Mouse (Mus musculus) forebrain, embryonic 16.5 days (tissue): Measurements from ENCODE around the gene Rasl11b. TPM values are rescaled to one million over a fixed set of nuclear protein-coding genes. Genes with fewer than 3 reads are reported as not detected.

ENCODE experiments used
- ATAC-seq: fragments of 200-750 bp; cut with Nextera tagmentation; 2 replicates; pipeline ENCODE4 v1.8.0; 2017; ENCODE audit warnings: mild to moderate bottlenecking, moderate library complexity
- H3K27ac ChIP-seq: fragments of 300-500 bp; sonication (generic); 2 replicates; pipeline ENCODE4 v1.5.1; 2014; ENCODE audit warnings: low read length, control low read depth
- H3K27me3 ChIP-seq: fragments of 300-500 bp; sonication (generic); replicated peaks from 2 replicates; pipeline ENCODE4 v1.6.1; 2014; ENCODE audit warnings: low read length; ENCODE audit not compliant: control insufficient read depth, insufficient read depth
- H3K36me3 ChIP-seq: fragments of 300-500 bp; sonication (generic); 2 replicates; pipeline ENCODE4 v1.6.1; 2014; ENCODE audit not compliant: control insufficient read depth, insufficient read depth
- H3K4me1 ChIP-seq: fragments of 300-500 bp; sonication (generic); replicated peaks from 2 replicates; pipeline ENCODE4 v1.6.1; 2014; ENCODE audit warnings: low read length; ENCODE audit not compliant: control insufficient read depth, insufficient read depth
- H3K4me2 ChIP-seq: fragments of 300-500 bp; sonication (generic); 2 replicates; pipeline ENCODE4 v1.6.1; 2014; ENCODE audit warnings: mild to moderate bottlenecking, low read length, control low read depth
- H3K4me3 ChIP-seq: fragments of 300-500 bp; sonication (generic); replicated peaks from 2 replicates; pipeline ENCODE4 v1.5.1; 2014; ENCODE audit warnings: mild to moderate bottlenecking, low read length, control low read depth
- H3K9ac ChIP-seq: fragments of 300-500 bp; sonication (generic); replicated peaks from 2 replicates; pipeline ENCODE4 v1.6.1; 2014; ENCODE audit warnings: low read depth, low read length, control low read depth
- H3K9me3 ChIP-seq: fragments of 300-500 bp; sonication (generic); 2 replicates; pipeline ENCODE4 v1.6.1; 2016; ENCODE audit warnings: low read length; ENCODE audit not compliant: control insufficient read depth
- WGBS: fragments of 180-500 bp; shearing (Covaris S2); extraction: QIAGEN DNeasy Blood & Tissue Kit; methylation state at CpG from one replicate; pipeline ENCODE4 v1.1.7; 2014; 5-methylcytosine and 5-hydroxymethylcytosine counted together
- polyA plus RNA-seq: library from polyadenylated mRNA; unstranded; fragments of >200 nt; fragmentation: Nextera tagmentation; extraction: Ambion mirVana; gene quantifications from 2 replicates; pipeline ENCODE4 v1.2.1, GENCODE M21; 2015

Gene Rasl11b
- polyA plus RNA-seq, 1 experiment from 2014 or later = 31.2 TPM

DNA sequence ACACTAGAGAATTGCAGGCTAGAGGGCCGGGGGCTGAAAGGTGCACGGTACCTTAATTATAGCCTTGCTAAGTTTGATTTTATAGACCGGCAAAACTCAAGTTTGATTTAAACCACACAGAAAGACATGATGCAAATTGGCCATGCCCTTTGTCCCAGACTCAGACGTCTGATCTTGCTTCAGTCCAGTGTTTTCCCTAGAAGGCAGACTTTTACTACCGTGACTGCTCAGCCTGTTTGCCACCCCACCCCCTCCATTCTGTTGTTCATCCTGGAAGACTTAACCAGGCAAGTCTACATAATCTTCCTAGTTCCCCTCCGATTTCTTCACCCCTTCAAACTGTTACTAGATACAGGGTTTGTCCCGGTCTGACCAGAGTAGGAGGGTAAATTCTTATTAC, 1.5 kb upstream of the Rasl11b start:
- Histone ChIP-seq H3K27ac (no peak overlapping the region), H3K27me3 (peaks cover 4% of the 10 kb centered on the region; the same call in 1 of the 2 replicates), H3K4me2 (no peak overlapping the region), H3K36me3 (no peaks in the 10 kb centered on the region), H3K9me3 (no peaks in the 10 kb centered on the region), H3K9ac (no peak overlapping the region), H3K4me3 (no peak overlapping the region), H3K4me1 (peaks cover 49% of the 10 kb centered on the region)
- no peak for ATAC-seq
- 41% methylated on average over 7 of the region's 7 CpGs for WGBS

DNA sequence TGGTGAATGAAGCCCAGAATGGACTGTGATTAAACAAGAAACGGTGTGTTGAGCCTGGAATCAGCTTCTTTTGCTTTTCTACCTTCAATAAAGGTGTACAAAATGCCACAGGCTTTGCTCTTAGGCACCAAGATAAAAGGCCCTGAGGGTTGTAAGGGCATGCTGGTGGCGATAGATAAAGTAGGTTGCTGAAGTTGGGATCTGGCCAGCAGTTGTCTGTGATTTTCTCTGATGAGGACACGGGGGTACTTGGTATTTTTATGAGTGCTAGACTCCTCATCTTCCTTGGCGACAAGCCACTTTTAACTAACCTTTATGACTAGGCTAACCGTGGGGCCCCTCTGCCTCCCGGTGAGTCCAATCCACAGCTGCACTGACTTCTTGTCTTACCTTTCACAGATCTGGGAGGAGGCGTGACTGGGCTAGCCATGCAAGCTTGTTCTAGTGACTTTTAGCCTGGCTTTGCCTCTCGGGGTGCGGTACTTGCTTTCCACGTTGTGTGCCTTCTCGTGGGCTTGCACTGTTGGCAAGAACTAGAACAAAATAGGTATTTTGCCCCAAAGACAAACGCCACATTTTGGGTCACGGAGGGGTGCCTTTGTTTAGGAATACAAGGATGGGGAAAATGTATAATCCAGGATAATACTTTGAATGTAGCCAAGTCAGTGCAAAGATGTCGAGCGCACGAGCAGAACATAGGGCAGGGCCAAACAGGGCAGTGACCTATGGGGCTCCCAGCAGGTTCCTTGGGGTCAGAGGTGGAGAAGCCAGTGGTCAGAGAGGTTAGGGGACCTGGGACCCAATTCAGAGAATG, 852 bp upstream of the Rasl11b start:
- 31% methylated on average over 16 of the region's 16 CpGs for WGBS
- peaks cover 50% of the 10 kb centered on the region for H3K4me1 ChIP-seq
- no peaks in the 10 kb centered on the region for H3K9me3 ChIP-seq
- H3K4me2 ChIP-seq = peak overlapping the region; percentile 97
- H3K36me3 ChIP-seq = no peaks in the 10 kb centered on the region
- no peak overlapping the region for H3K27ac ChIP-seq
- H3K9ac ChIP-seq = peak overlapping the region; percentile 80
- peaks cover 4% of the 10 kb centered on the region; the same call in 1 of the 2 replicates for H3K27me3 ChIP-seq
- peak overlapping the region; percentile 86 for H3K4me3 ChIP-seq
- ATAC-seq = no peak

- H3K9ac ChIP-seq = peak overlapping the region; percentile 80
- peaks cover 4% of the 10 kb centered on the region; the same call in 1 of the 2 replicates for H3K27me3 ChIP-seq
- peaks cover 40% of the 10 kb centered on the region for H3K4me1 ChIP-seq
- H3K4me2 ChIP-seq = peak overlapping the region; percentile 97
- H3K4me3 ChIP-seq = peak overlapping the region; percentile 86
- no peaks in the 10 kb centered on the region for H3K36me3 ChIP-seq
- peak; percentile 8 for ATAC-seq
- H3K9me3 ChIP-seq = no peaks in the 10 kb centered on the region
- peak overlapping the region; percentile 35; the same call in 1 of the 2 replicates for H3K27ac ChIP-seq
- WGBS = under 1% methylated on average over 27 of the region's 27 CpGs
Measured at GRCm38 (mm10) chr5:74195614-74196306, 674 bp downstream of the Rasl11b start.

- no peaks in the 10 kb centered on the region for H3K36me3 ChIP-seq
- no peak overlapping the region for H3K9ac ChIP-seq
- H3K4me1 ChIP-seq = peaks cover 40% of the 10 kb centered on the region
- 2% methylated on average over 4 of the region's 4 CpGs for WGBS
- ATAC-seq = no peak
- no peak overlapping the region for H3K27ac ChIP-seq
- peak overlapping the region; percentile 97 for H3K4me2 ChIP-seq
- peak overlapping the region; percentile 86 for H3K4me3 ChIP-seq
- H3K9me3 ChIP-seq = no peaks in the 10 kb centered on the region
- peaks cover 4% of the 10 kb centered on the region; the same call in 1 of the 2 replicates for H3K27me3 ChIP-seq
Measured at GRCm38 (mm10) chr5:74196307-74196618, 1.2 kb downstream of the Rasl11b start.

DNA sequence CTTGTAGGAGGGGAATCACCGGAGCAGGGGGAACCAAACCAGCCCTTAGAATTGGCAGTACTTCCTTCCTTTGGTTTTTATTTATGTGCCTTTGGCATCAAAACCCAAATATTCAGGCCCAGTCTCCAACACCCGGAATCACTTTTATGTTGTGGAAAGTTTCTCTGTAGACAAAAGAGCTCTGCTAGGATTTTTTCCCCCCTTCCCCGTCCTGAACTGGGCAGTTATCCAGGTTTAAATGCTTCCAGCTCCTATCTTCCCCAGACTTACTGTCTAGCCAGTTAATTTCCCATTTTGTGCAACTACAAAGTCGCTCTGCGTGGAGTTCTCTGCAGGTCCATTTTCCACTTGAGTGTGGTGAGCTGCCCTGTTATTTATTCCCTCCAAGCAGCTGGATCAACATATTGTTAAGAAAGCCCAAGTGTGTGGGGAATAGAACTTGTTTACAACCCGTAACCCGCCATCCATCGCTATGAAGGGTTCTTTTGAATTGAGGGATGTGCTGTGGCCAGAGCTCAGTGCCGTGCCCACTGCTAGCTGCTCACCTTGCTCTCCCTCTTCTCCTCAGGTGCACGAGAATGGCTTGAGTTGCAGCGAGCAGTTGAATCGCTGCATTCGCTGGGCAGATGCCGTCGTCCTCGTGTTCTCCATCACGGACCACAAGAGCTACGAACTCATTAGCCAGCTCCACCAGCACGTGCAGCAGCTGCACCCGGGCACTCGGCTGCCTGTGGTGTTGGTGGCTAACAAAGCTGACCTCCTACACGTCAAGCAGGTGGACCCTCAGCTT, 2.6 kb downstream of the Rasl11b start:
- Histone ChIP-seq H3K27me3 (peaks cover 4% of the 10 kb centered on the region; the same call in 1 of the 2 replicates), H3K9ac (no peak overlapping the region), H3K4me1 (peaks cover 42% of the 10 kb centered on the region), H3K27ac (no peak overlapping the region), H3K4me3 (peak overlapping the region; percentile 4; the same call in 1 of the 2 replicates), H3K4me2 (peak overlapping the region; percentile 32), H3K9me3 (no peaks in the 10 kb centered on the region), H3K36me3 (no peaks in the 10 kb centered on the region)
- no peak for ATAC-seq
- 54% methylated on average over 22 of the region's 22 CpGs for WGBS

GRCm38 (mm10) chr5:74198446-74198845, 3.4 kb downstream of the Rasl11b start:
- H3K27ac ChIP-seq = no peak overlapping the region
- no peak for ATAC-seq

DNA sequence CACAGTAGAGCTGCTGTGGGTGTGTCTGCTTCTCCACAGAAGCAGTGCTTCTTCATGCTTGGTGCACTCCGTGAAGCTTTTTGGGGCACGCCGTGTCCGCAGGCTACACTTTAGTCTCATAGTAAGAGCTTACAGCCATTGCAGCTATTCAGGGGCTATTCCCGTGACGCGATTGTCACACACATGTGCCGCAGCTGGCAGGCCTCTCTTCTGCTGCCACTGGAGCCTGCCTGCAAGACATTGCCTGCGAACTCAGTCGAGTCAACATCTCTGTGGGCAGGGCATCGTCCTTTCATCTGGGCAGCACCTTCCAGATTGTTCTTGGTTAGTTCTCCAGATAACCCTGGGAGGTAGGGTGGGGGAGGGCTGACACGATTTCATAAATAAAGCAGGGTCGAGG, 4.7 kb downstream of the Rasl11b start:
- Histone ChIP-seq H3K9ac (no peak overlapping the region), H3K4me1 (peaks cover 36% of the 10 kb centered on the region), H3K9me3 (peaks cover 4% of the 10 kb centered on the region; the same call in 1 of the 2 replicates), H3K27me3 (no peaks in the 10 kb centered on the region), H3K4me2 (no peak overlapping the region), H3K36me3 (no peaks in the 10 kb centered on the region), H3K4me3 (no peak overlapping the region), H3K27ac (no peak overlapping the region)
- 92% methylated on average over 13 of the region's 13 CpGs for whole genome bisulfite sequencing
- ATAC-seq = no peak

More at GRCm38 (mm10) chr5:74198446-74198845, 3.4 kb downstream of the Rasl11b start:
- 62% methylated on average over 11 of the region's 11 CpGs for WGBS
- Histone ChIP-seq H3K9ac (no peak overlapping the region), H3K27me3 (peaks cover 4% of the 10 kb centered on the region; the same call in 1 of the 2 replicates), H3K4me1 (peaks cover 42% of the 10 kb centered on the region), H3K9me3 (peaks cover 4% of the 10 kb centered on the region; the same call in 1 of the 2 replicates), H3K4me2 (no peak overlapping the region; the same call in 1 of the 2 replicates), H3K4me3 (no peak overlapping the region), H3K36me3 (no peaks in the 10 kb centered on the region)

DNA sequence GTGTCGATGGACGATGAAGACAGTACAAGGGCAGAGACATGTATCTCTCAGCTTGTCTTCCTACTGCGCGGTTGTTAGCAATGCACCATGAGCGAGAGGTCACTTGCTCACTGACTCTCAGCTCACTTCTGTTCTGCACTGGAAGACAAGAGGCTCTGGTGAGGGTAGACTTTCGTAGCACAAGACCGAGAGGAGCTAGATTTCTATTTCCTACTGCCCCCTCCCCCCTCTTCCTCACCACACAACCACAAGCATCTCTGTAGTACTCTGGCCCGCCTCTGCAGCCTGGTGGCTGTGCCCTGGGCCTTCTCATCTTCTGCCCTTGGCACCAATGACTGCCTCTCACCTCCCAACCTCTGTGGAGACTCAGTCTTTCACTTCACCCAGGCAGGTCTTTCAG, 5.4 kb downstream of the Rasl11b start:
- no peak for ATAC-seq
- no peak overlapping the region for H3K4me3 ChIP-seq
- 91% methylated on average over 8 of the region's 8 CpGs for WGBS
- H3K27ac ChIP-seq = no peak overlapping the region
- H3K4me1 ChIP-seq = peaks cover 33% of the 10 kb centered on the region
- no peak overlapping the region for H3K4me2 ChIP-seq
- H3K36me3 ChIP-seq = no peaks in the 10 kb centered on the region
- no peaks in the 10 kb centered on the region for H3K27me3 ChIP-seq
- peaks cover 4% of the 10 kb centered on the region; the same call in 1 of the 2 replicates for H3K9me3 ChIP-seq
- H3K9ac ChIP-seq = no peak overlapping the region
